Mouse (Mus musculus) inflammation-experienced regulatory T-cells, adult 6 months (primary cell): ENCODE data around the gene Hist1h2ah. TPM values are rescaled to one million over a fixed set of nuclear protein-coding genes. Genes with fewer than 3 reads are reported as not detected.

Source experiments
- ATAC-seq: one replicate; pipeline ENCODE4 v1.8.0; 2017
- polyA plus RNA-seq, 3 experiments: library from polyadenylated mRNA; unstranded; fragments of 100-300 nt; shearing (Covaris generic); gene quantifications; one replicate each; pipeline ENCODE4 v1.2.1; 2017

Hist1h2ah gene
- polyA plus RNA-seq, 3 experiments from 2014 or later, result 52.3 to 507 TPM; not detected in 1

DNA sequence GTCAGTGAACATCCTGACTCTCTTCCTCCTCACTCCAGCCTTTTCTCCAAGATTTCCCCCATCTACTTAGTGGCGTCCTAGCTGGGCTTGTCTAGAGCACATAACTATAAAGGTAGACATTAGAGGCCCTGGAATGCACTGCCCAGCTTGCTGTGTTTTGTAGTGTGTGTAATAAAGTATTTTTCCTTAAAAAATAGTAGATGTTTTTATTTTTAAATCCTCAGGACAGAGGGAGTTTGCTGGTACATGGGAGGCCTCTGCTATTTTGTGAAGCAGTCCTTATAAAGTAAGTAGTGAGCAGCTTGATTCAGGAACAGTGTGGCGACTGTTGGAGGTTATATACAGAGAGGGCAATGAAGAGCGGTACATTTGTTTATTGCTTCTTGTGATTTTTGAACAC, 26.7 kb downstream of the Hist1h2ah start:
- ATAC-seq, result no peak

- no peak for ATAC-seq
These were observed 27.5 kb downstream of the Hist1h2ah start for GRCm38 (mm10) chr13:22007872-22008271.

GRCm38 (mm10) chr13:22007121-22007510, 28.3 kb downstream of the Hist1h2ah start:
- ATAC-seq, result no peak

- ATAC-seq, result peak; percentile 79
These were observed 28.8 kb downstream of the Hist1h2ah start for GRCm38 (mm10) chr13:22006334-22007120.

- peak; percentile 79 for ATAC-seq
These were observed 29.6 kb downstream of the Hist1h2ah start for GRCm38 (mm10) chr13:22005605-22006333.

- ATAC-seq, result peak; percentile 22
These were observed 33.5 kb downstream of the Hist1h2ah start for GRCm38 (mm10) chr13:22001823-22002222.

DNA sequence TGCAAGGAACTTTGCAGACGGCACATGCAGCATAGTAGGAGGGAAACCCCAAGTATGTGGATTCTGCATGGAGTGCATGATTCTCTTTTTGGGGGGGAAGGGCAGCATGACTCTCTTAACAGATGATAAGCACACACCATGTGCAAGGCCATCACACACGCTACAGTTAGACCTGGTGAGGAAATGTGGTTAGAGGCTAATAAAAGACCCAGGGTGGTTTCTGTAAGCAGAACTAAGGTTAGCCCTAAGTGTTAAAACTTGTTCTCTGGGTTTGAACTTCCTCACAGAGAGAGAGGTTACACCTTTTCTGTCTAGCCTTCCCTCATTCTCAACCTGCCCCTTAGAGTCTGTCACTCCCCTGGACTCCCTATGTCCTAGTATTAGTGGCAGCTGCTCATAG, 34.0 kb downstream of the Hist1h2ah start:
- ATAC-seq, result no peak

GRCm38 (mm10) chr13:21999147-21999546, 36.2 kb downstream of the Hist1h2ah start:
- ATAC-seq, result no peak

GRCm38 (mm10) chr13:21998412-21998811, 37.0 kb downstream of the Hist1h2ah start:
- ATAC-seq, result no peak

DNA sequence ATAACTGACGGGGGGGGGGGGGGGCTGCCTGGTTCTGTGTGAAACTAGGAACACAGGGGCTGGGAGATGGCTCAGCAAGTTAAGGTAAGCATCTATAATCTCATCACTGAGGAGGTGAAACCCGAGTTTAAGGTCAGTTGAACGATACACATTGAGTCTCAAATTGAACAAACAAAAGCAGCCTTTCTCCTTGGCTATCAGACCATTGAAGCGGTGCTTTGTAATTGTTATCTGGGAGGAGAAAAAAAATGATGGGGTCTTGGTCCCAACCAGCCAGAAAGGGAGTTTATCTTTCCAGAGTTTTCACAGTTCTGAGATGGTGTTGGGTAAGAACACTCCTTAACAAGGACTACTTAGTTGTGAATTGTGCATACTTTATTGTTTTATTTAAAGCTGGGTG, 37.5 kb downstream of the Hist1h2ah start:
- ATAC-seq, result no peak

GRCm38 (mm10) chr13:21997201-21997820, 38.1 kb downstream of the Hist1h2ah start:
- no peak for ATAC-seq

DNA sequence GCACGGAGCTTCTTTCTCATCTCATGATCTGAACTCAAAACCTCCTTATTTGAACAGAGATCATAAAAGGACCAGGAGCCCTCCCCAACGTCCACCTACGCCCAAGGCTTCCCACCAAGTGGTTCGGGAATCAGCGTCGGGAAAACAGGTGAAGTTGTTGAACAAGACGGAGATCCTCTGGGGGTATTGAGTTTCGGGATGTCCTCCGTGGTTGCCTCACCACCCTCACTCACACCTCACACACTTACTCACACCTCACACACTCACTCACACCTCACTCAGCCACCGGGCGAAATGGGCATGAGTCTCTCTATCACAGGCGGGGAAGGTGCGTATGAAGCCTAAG, 38.6 kb downstream of the Hist1h2ah start:
- no peak for ATAC-seq

GRCm38 (mm10) chr13:21996101-21996839, 39.1 kb downstream of the Hist1h2ah start:
- ATAC-seq, result peak; percentile 71

GRCm38 (mm10) chr13:21995331-21995914, 39.9 kb downstream of the Hist1h2ah start:
- ATAC-seq, result peak; percentile 23

GRCm38 (mm10) chr13:21994896-21995295, 40.5 kb downstream of the Hist1h2ah start:
- no peak for ATAC-seq

GRCm38 (mm10) chr13:21993957-21994738, 41.2 kb downstream of the Hist1h2ah start:
- ATAC-seq, result no peak

GRCm38 (mm10) chr13:21992550-21992949, 42.8 kb downstream of the Hist1h2ah start:
- ATAC-seq, result no peak
